Comparison of ENCODE assay signal across 19 mouse cellular contexts in genomic region chr1:166122114-166122513, GRCm38 (mm10). TPM values are rescaled to one million over a fixed set of nuclear protein-coding genes. Genes with fewer than 3 reads are reported as not detected.
"Had no signal": no experiment of that assay in that cellular context is flagged by ENCODE, and none has a peak within 500 bp of the region (broad histone marks: within the 10 kb centered on the region; RNA-seq: fewer than 3 reads in every experiment).

No protein-coding gene starts in this region.

- H3K9me3 ChIP-seq: limb, embryonic 13.5 days; midbrain, embryonic 12.5 days; neural tube, embryonic 13.5 days; stomach, embryonic 15.5 days had no signal

- H3K4me2 ChIP-seq: limb, embryonic 13.5 days; midbrain, embryonic 12.5 days; neural tube, embryonic 13.5 days; stomach, embryonic 15.5 days had no signal

- H3K36me3 ChIP-seq: limb, embryonic 13.5 days; midbrain, embryonic 12.5 days; neural tube, embryonic 13.5 days; stomach, embryonic 15.5 days had no signal

- H3K27ac ChIP-seq: kidney, postnatal 0 days; limb, embryonic 13.5 days; liver, embryonic 14.5 days; midbrain, embryonic 12.5 days; neural tube, embryonic 13.5 days; stomach, embryonic 15.5 days had no signal

- H3K27me3 ChIP-seq: limb, embryonic 13.5 days; midbrain, embryonic 12.5 days; neural tube, embryonic 13.5 days; stomach, embryonic 15.5 days had no signal

- DNase-seq: kidney, adult 9 months; kidney, postnatal 36 days; layer of hippocampus, adult 9-11 months; left cerebral cortex, postnatal 4 days; lung, adult 18-20 months; retina, postnatal 1 day; right cerebral cortex, postnatal 4 days; spleen, adult 18-20 months; thymus, postnatal 4 days had no signal

- ATAC-seq: midbrain, embryonic 16.5 days had no signal

- H3K4me3 ChIP-seq: limb, embryonic 13.5 days; midbrain, embryonic 12.5 days; neural tube, embryonic 13.5 days; stomach, embryonic 15.5 days had no signal

- H3K4me1 ChIP-seq: midbrain, embryonic 12.5 days had no signal

- H3K9ac ChIP-seq: limb, embryonic 13.5 days; liver, embryonic 14.5 days; midbrain, embryonic 12.5 days; neural tube, embryonic 13.5 days; stomach, embryonic 15.5 days had no signal

RNA-seq across cellular contexts. Expression of gene Dusp27, which starts 5.6 kb away (rescaled TPM):
- total RNA-seq: liver, adult 2 months; megakaryocyte-erythroid progenitor cell, adult 5-6 weeks had no signal
- polyA plus RNA-seq: liver, adult 2 months had no signal

RNA-seq across cellular contexts. Expression of gene Gpa33, which starts 7.9 kb away (rescaled TPM):
- total RNA-seq: layer of hippocampus, adult 18-20 months; left cerebral cortex, postnatal 4 days; liver, adult 2 months; megakaryocyte-erythroid progenitor cell, adult 5-6 weeks had no signal
- polyA plus RNA-seq: neural tube, embryonic 13.5 days had no signal
